Mouse (Mus musculus): ENCODE results near the gene Adal.
A peak's percentile ranks its signal among the peaks of the same experiment; 100 is the strongest.
"Not testable (repeated sequence)": the region's sequence is repeated elsewhere in the genome, so short reads cannot be mapped to it uniquely, and the experiment has no call there.

The Adal gene

DNA sequence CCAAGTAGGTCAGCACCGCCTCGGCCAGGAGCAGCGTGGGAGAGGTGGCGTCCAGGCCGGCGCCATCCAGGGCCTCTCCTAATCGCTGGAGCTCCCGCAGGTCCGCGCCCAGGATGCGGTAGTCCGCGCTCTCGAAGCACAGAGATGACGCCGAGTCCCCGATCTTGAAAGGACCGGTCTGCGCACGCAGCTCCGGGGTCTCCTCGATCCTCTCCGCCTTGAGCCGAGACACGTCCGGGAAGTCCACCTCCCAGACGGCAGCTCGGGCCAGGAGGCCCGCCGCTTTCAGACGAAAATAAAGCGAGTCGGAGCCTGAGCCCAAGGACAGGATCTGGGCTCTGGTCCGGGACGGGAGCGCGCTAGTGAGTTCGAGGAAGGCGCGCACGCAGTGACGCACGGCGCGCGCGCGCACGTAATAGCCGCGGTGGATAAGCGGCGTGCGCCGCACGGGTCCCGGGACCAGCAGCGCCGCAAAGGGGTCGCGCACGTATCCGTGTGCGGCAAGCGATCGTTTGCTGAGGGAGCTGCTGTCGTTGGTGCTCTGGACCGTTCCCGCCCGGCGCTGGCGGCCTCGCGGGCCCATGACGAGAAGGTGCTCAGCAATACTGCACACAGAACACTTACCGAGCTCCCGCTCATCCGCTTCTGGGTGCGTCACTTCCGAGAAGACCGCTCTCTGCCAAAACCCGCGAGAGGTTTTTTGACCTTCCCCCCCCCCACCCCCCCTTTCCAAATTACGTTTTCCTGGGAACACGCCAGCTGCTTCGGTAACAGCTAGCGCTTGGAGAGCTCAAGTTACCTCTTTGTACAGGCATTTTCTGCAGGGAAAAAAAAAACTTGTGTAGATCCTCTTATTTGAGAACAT is at the start of gene Adal, which contains the start of gene Lcmt2:
Gene Adal, plus strand, starts transcription at position 411 of the 865 bp plus-strand sequence.
Gene Lcmt2, minus strand, starts transcription at position 636 of the 865 bp plus-strand sequence.
- DNase-seq: peak; percentile 93

DNA sequence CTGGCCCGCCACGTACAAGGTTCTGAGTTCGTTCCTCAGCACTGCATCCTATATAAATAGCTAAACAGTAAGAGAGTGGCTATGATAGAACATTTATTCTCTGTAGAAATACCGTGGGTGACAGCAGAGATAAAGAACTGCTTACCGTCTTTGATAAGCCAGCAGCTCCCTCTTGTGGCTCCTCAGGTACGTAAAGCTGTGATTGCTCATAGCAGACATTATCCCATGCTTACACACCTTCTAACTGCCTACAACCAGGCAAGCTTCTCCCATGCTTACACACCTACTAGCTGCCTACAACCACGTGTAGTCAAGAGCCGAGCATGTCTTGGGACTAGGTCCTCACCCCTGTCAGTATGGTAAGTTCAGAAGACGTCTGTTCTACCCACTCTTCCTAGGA is 38.2 kb upstream of the Adal start:
- DNase-seq: peak; percentile 88

DNA sequence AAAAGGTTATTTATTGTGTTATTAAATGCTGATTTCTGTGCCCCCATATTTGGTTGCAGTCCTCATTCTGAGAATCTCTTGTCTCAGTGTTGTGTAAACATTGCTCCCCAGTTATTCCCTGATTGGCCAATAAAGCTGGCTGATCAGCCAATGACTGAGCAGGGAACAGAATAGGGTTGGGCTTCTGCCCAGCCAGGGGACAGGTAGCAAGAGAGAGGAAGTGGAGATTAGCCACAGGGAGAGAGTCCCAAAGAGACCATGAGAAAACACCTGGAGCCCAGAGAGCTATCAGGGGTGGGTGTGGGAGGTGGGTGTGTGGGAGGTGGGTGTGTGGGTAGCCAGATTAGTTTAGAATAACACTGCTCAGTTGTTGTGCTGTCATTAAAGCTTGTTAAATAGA is 34.3 kb upstream of the Adal start:
- no peak for DNase-seq

DNA sequence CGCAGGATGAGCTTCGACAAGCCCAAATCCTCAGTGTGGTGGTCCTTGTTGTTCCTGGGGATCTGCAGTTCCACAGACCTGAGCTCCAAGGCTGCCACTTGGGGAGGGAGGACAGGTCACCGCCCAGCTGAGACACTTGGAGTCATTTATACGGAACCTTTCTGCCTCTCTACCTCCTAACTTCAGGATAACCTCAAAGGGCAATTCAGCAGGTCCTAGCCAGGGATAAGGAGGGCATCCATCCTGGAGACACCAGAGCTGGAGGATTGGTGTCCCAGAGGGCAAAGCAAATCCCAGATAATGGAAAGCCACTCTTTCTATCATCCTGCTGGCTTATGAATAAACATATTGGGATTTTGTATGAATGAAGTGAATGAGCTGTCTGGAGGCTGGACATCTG is 30.5 kb upstream of the Adal start, which contains the start of gene Tgm7:
Gene Tgm7, minus strand, starts transcription at position 101 of the 400 bp plus-strand sequence.
- DNase-seq: no peak

DNA sequence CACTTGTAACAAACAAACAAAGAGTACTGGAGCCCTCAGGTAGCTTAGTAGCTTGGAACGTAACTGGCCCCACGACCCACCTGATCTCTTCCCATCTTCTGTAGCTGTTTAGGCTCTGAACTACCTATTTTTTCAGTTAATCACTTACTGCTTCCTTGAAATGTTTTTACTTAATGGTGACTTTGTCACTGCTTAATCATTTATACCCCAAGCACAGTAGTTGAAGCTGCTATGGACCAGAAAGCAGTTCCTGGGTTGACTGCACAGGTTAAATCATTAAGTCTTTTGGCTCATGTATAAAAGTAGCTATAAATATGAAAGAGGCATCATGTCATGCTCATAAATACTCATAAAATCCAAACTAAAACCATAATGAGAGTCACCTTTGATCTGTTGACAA is 24.8 kb upstream of the Adal start:
- DNase-seq: no peak

DNA sequence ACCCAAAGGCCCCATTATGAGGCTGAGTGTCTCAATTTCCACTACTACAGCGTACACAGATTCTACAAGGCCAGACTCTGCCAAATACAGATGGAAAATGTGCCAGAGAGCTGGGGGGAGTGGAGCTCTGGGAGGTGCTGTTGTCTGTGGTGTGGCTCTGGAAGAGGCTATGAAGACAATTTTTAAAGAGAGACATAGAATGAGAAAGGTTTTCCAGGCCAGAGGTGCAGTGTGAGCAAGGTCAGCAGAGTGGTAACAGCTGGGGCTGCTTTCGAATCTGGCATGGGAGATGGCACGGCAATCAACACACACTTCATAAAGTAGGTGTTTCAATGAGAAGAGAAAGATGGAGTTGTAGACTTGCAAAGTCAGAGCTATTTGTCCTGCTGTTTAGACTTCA is 21.0 kb upstream of the Adal start:
- peak; percentile 57 for DNase-seq

DNA sequence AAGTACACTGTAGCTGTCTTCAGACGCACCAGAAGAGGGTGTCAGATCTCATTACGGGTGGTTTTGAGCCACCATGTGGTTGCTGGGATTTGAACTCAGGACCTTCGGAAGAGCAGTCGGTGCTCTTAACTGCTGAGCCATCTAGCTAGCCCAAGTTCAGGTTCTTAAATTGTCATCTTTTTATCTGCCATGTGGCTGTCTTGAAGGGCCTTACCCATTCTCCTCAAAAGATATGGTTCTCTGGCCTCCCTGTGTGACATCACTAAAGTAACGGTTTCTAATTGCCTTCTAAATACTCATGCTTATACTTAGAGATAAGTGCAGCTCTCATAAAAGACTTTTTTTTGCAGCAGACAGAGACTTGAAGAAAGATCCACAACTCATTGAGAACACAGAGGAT is 13.9 kb upstream of the Adal start:
- DNase-seq: not testable (repeated sequence)

DNA sequence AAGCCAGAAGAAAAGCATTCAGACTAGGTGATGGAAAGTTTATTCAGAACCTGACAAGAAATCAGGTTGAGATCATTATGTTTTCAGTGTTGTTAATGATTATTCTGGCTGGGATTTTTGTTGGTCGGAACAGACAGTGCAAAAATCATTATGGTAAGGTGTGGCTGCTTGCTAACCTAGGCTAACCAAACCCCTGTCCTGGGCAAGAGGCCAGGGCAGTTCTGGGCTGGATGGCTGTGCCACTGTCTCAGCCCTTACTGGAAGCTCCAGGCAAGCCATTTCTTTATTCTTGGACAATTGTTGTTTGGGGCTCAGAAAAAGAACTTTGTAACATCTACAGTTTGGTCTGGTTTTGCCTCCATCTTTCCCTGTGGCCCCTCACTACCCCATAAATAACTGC is 12.7 kb upstream of the Adal start:
- no peak for DNase-seq

DNA sequence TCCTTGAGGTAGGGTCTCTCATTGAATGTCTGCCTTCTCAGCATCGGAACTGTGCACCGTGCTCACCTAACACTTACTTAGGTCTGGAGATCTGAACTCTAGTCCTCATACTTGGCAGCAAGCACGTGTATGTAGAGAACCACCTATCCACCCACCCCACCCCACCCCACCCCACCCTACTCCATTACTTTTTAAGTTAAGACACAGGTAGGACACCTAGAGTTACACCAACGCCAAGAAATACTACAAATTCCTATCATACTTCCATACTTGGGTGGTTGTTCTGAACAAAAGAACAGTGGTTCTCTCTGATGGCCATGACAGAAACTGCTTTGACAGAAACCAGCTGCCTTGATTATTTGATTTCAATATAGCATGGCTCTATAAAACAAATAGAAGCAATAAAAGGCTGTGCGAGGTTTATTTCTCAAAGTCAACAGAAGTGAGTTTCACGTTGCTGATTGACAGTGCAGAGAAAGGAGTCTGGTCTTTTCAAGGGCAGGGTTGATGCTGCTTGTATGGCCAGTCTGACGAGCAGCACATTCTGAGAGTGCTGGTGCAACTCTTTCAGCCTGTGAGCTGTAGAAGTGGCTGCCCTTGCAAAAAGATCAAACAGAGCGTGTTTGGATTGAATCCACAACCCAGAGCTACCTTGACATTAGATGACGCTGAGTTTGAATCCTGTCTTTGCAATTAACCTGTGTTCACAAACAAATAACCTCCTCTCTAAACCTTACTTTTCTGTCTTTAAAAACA is 11.2 kb upstream of the Adal start:
- no peak for DNase-seq

DNA sequence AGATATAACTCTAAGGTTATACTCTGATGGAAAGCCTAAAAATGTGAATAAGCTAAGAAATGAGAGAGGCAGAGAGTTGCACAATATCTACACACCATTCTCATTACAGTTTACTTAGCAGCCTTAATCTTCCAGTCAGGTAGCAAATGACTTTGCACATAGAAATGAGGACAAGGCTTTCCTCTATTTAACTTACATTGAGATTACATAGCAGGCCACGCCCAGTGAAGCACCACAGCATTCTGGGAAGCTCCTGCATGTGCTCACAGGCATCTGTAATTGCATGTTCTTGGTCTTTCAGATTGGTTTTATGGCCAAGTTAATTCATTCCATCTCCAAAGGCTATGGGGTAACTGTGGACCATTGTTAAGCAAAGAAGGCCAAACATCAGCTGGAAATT is 7.4 kb upstream of the Adal start:
- no peak for DNase-seq

DNA sequence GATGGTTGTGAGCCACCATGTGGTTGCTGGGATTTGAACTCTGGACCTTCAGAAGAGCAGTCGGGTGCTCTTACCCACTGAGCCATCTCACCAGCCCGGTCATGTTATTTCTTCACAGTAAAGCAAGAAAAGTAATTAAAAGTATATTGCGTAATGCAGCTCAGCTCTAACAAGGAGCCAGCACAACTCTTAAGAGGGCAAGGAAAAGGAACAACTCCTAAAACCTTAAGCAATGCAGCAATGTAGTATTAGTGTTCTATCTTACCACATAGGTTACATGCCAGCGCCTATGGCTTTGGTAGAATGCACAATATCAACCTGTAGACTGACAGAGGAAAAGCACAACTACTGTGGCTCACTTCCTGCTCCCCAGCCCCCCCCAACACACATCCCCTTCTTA is 2.9 kb upstream of the Adal start:
- peak; percentile 19 for DNase-seq

DNA sequence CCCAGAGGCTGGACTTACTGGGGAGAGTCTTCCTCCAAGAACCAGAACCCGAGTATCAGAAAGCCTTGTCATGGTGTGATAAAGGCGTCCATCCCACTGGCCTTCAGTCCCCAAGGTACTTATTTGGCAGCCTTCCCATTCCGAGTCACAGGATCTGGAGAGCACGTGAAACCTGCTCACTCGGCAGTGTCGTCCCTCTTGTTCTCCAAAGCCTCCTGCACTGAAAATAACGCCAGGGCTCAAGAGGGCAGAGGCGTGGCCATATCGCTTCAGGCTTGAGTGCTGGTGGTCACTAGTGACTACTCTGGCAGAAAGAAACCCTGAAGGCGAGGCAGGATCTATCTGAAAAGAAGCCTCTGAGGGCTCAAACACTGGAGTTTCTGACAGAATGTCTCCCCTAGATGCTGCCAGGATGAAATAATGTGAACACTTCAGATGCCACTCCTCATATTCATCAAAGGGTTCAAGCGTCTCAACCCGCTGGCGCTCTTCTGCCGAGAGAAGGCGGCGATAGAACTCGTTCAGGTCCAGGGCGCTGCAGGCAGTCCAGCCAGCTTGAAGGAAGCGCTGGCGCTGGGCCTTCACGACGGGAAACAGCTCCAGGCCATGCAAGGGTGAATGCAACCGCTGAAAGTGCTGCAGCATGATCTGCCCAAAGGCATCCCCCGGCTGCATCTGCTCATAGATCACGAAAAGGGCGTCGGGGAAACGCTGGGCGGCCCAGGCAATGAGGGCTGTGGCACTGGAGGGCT is 786 bp upstream of the Adal start:
- DNase-seq: peak; percentile 69

DNA sequence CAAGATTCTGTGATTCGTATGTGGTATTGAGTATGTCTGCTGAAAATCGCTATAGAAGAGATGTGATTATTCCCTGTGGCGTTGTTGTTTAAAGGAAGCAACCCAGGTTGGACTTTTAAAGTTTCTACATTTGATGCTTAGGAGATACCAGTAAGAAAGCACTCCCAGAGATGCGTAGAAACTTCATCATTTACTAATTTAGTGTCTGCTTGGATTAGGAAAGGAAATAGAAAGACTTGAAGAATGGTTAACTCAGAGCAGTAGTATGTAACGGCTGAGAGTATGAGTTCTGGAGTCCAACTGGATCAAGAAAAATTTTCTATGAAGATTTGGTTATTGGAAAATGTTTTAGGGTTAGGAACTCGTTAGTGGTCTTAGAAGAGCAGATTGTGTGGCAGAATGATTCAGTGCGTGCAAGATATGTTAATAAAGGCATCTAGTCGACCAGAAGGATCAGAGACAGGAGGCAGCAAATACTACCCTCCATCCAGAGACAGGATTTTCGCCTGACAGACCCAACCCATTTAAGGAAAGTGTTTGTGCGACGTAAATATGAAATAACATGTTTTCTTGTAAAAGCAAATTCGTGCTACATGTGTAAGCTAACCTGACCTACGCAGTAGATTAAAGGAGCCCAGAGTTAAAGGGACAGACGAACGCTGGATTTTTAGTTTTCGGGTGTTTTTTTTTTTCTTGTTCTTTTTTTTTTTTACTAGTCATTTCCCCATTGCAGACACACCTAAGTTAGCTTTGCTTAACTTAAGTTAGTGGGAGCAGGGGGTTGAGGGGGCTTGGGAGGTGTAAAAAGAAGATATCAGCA is 1.2 kb downstream of the Adal start:
- no peak for DNase-seq

DNA sequence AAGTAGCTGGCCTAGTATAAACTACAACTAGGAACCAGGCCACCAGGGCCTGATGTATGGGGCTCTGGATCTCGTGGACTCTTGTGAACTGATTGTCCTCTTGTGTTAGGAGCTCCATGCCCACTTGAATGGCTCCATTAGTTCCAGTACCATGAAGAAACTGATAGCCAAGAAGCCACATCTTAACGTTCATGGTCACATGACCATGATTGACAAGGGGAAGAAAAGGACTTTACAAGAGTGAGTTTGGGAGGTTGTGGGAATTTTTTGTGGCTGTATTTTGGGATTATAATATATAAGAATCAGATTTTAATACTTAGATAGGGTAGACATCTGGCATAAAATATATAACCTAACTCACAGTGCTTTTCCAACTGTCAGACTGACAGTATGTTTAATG is 2.2 kb downstream of the Adal start:
- DNase-seq: no peak

DNA sequence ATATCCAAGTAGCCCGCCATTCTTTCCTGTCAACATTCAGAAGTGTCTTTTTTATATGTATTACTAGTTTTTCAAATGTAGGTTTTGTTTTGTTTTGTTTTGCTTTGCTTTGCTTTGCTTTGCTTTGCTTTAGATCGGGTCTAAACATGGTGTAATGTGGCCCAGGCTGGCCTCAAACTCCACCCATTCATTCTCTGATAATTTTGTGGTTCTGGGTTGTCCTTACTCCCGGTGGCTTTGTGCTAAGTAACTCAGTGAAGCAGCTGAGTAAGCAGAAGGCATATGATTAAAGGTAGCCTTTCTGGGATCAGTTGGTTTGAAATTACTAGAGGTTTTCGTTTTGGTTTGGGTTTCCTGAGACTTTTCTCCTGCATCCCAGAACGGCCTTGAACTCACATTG is 9.5 kb downstream of the Adal start:
- no peak for DNase-seq

DNA sequence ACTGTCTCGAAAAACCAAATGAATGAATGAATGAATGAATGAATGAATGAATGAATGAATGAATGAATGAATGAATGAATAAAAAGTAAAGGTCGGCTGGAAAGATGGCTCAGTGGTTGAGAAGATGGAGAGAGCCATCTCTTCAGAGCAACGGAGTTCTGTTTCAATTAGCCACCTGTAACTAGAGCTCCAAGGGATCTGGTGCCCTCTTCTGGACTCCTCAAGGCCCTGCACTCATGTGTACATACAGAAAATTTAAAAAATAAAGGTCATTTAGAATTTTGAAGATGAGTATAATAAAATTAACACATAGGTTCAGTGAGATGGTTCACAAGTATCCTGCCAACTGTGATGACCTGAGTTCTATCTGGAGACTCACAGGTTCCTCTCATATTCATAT is 12.9 kb downstream of the Adal start:
- DNase-seq: no peak

DNA sequence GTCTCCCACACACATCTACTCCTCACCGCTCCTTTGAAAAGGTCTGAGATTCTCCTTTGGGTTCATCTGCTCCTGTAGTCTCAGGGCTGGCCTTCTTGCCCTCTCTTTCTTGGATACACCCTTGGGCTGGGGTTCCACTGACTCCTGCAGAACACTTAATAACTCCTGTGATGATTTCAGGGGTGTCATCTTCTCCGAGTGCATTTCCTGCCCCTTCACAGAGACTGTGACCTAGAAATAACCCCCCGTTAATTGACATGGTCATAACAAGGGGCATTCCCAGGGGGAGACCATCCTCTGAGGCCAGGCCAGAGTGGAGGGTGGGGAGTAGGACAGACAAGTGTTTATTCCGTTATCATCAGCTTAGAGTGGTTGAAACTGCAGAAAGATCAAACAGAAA is 28.9 kb downstream of the Adal start:
- no peak for DNase-seq

DNA sequence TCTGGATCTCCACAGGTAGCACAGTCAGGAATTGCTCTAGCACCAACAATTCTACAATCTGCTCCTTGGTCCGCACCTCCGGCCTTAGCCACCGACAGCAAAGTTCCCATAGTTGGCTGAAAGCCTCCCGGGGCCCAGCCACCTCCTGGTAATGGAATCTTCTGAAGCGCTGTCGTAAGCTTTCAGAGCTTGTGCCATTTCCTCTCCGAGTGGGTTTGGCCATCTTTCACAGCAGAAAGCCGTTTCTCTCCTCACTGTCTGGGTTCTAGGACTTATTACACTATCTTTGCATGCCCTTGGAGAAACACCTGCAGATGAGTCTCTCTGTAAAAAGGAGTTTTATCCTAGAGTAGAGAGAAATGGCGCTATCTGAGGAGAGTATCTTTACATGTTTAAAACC is 29.7 kb downstream of the Adal start:
- DNase-seq: peak; percentile 56

DNA sequence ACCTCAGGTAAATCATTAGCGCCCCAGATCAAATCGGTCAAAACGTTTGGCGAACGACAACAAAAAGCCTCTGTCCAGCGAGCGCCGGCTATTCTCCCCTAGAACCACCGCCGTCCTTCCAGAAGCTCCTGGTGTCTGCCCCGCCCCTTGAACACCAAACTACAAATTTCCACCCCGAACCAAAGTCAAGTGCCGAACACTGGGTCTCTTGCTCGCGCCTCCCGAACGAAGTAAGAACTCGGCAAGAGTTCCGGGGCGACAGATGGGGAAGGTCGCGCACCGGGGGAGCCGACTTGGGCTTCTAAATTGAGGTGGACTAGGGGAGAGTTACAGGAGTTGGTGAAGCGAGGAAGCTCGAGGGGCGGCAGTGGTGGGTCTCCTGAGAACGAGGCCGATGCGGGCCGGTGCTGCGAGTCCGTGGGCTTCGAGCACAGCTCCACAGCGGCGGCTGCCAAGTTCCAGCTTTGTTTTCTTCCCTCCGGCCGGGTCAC is 30.3 kb downstream of the Adal start, which contains the start of gene Tubgcp4:
Gene Tubgcp4, plus strand, starts transcription at position 174 of the 491 bp plus-strand sequence.
- peak; percentile 58 for DNase-seq

DNA sequence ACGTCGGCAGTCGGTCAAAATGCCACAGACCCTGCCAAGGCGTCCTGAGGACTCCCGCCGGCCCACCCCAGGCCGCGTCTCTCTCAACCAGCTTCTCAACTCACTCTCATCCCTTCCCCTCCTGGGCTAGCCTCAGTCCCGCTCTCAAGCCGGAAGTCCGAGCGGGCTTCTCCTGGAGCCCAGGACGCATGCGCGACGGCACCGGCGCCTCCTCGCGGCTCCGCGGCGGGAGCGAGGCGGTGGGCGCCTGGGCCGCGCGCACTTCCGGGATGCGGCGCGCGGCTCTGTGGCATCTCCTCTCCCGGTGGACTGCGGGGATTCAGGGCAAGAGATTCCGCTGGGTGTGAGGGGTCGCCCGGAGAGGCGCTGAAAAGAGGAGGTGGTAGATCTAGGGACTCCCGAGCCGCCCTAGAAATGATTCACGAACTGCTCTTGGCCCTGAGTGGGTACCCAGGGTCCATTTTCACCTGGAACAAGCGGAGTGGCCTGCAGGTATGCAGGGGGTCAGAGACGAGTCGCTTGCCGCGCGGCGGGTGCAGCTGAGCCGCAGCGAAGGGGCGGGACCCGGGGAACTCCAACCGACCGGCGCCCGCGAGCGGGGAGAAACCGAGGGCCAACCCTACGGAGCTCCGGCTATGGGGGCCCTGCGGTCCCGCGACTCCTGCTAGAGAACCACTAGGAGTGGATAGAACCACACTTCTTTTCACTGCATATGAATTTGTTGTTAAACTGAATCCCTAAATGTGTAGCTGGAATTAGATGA is 30.9 kb downstream of the Adal start, which contains the start of gene Zscan29:
Gene Zscan29, minus strand, starts transcription at position 146 of the 763 bp plus-strand sequence.
- DNase-seq: peak; percentile 89

DNA sequence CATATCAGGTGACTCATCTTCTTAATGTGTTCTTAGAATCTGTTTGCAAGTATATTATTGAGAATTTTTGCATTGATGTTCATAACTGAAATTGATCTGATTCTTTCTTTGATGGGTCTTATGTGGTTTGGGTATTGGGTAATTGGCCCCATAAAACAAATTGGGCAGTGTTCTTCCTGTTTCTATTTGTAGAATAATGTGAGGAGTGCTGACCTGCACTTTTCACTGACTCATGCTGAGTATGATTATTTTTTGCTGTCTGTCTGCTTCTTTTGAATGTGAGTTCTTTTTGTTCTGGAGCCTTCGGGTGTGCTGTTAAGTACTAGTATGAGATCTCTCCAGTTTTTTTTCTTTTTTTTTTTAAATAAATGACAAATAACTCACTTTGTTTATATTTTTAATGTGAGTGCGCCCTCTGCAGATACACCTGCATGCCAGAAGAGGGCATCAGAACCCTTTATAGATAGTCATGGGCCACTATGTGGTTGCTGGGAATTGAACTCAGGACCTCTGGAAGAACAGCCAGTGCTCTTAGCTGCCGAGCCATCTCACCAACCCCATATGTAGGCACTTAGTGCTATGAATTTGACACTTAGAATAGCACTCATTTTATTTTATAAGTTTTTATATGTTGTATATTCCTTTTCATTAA is 38.7 kb downstream of the Adal start:
- no peak for DNase-seq
